19 mouse cellular contexts compared by ENCODE assay signal in the genomic region with DNA sequence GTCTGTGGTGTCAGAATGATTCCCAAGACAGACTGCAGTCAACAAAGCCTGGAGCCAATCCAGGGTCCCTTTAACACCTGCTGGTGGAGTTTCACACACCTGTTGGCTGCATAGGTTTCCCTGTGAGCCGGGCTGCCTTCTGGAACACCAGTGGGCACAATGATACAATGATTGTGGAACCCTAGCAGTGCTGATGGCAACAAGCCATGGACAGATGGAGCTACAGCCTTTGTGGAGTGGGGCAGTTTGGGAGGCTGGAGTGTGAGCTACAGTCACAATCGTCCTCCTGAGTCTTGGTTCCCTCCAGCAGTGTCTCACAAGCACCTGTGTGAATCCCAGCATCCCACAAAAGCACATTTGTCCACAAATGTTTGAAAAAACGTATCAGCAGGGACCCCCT. TPM values are rescaled to one million over a fixed set of nuclear protein-coding genes. Genes with fewer than 3 reads are reported as not detected.
"Had no signal": no experiment of that assay in that cellular context is flagged by ENCODE, and none has a peak within 500 bp of the region (broad histone marks: within the 10 kb centered on the region; RNA-seq: fewer than 3 reads in every experiment).

No protein-coding gene starts in this region.

RNA-seq across cellular contexts. Expression of a gene that starts 3.7 kb away (rescaled TPM):
- total RNA-seq: layer of hippocampus, adult 18-20 months; layer of hippocampus, postnatal 14 days; left cerebral cortex, adult 8-10 months; left cerebral cortex, postnatal 14 days had no signal
- polyA plus RNA-seq: kidney, embryonic 16.5 days; limb, embryonic 10.5 days; limb, embryonic 13.5 days; liver, embryonic 12.5 days; lung, embryonic 15.5 days; midbrain, embryonic 10.5 days; midbrain, embryonic 13.5 days; midbrain, embryonic 16.5 days; neural tube, embryonic 11.5 days; neural tube, embryonic 14.5 days; spleen, adult 2 months; stomach, embryonic 16.5 days; urinary bladder, adult 2 months had no signal

RNA-seq across cellular contexts. Expression of a gene that starts 23.0 kb away (rescaled TPM):
- total RNA-seq: layer of hippocampus, adult 18-20 months; layer of hippocampus, postnatal 14 days; left cerebral cortex, adult 8-10 months; left cerebral cortex, postnatal 14 days had no signal
- polyA plus RNA-seq: kidney, embryonic 16.5 days; limb, embryonic 10.5 days; limb, embryonic 13.5 days; liver, embryonic 12.5 days; liver, embryonic 15.5 days; lung, embryonic 15.5 days; midbrain, embryonic 10.5 days; midbrain, embryonic 13.5 days; midbrain, embryonic 16.5 days; neural tube, embryonic 11.5 days; neural tube, embryonic 14.5 days; spleen, adult 2 months; stomach, embryonic 16.5 days; urinary bladder, adult 2 months had no signal

RNA-seq across cellular contexts. Expression of a gene that starts 24.3 kb away (rescaled TPM):
- polyA plus RNA-seq: kidney, embryonic 16.5 days; limb, embryonic 10.5 days; limb, embryonic 13.5 days; liver, embryonic 12.5 days; liver, embryonic 15.5 days; midbrain, embryonic 10.5 days; midbrain, embryonic 13.5 days; midbrain, embryonic 16.5 days; neural tube, embryonic 11.5 days; neural tube, embryonic 14.5 days; small intestine, adult 2 months; spleen, adult 2 months; stomach, embryonic 16.5 days; urinary bladder, adult 2 months had no signal

RNA-seq across cellular contexts. Expression of a gene that starts 36.5 kb away (rescaled TPM):
- total RNA-seq: layer of hippocampus, postnatal 14 days; left cerebral cortex, postnatal 14 days had no signal
- polyA plus RNA-seq: kidney, embryonic 16.5 days; limb, embryonic 10.5 days; limb, embryonic 13.5 days; liver, embryonic 12.5 days; lung, embryonic 15.5 days; midbrain, embryonic 10.5 days; midbrain, embryonic 13.5 days; midbrain, embryonic 16.5 days; neural tube, embryonic 11.5 days; neural tube, embryonic 14.5 days; spleen, adult 2 months; stomach, embryonic 16.5 days had no signal
